Comparison of ENCODE assay signal across 22 mouse cellular contexts in the genomic region with DNA sequence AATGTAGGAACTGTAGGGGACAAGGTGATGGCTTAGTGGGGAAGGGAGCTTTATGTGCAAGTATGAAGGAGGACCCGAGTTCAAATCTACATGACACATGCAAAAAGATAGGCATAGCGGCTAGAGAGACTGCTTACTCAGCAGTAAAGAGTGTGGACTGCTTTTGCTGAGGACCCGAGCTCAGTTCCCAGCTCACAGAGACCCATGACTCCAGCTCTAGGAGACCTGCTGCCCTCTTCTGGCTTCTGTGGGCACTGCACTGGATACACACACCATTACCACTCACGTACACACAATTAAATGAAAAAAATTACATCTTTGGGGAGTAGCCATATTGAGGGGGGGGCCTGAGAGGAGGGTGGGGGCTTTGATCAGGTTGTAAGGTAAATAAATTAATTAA.
DNase-seq lines count a peak whose midpoint lies in the region; ATAC-seq and TF ChIP-seq lines count a peak whose summit lies in the region.
"Had no signal": no experiment of that assay in that cellular context is flagged by ENCODE, and none has a peak within 500 bp of the region (broad histone marks: within the 10 kb centered on the region; RNA-seq: fewer than 3 reads in every experiment).

No protein-coding gene starts in this region.

- WGBS in stomach, postnatal 0 days: 96% methylated on average over 4 of the region's 4 CpGs

- TF ChIP-seq CTCF in layer of hippocampus, adult 2 months (conservative IDR thresholded peaks at IDR 0.05): peak; percentile 54
- peak; percentile 10; the same call in 1 of the 2 replicates for TF ChIP-seq CTCF in testis, adult 2 months (IDR thresholded peaks at IDR 0.05; ENCODE audit: control insufficient read depth, insufficient read depth, insufficient replicate concordance, low read depth, low read length)
- TF ChIP-seq CTCF in stomach, postnatal 0 days (IDR thresholded peaks at IDR 0.05; ENCODE audit: low read depth): peak; percentile 21; the same call in 1 of the 2 replicates

- H3K4me2 ChIP-seq in stomach, postnatal 0 days (replicated peaks; ENCODE audit: low read depth): no peak overlapping the region
- H3K4me2 ChIP-seq: hindbrain, embryonic 13.5 days; midbrain, embryonic 12.5 days; neural tube, embryonic 12.5 days had no signal

- H3K9me3 ChIP-seq in ES-E14 (ENCODE audit: control insufficient read depth, insufficient read depth, low read depth, low read length): no peaks in the 10 kb centered on the region
- no peaks in the 10 kb centered on the region for H3K9me3 ChIP-seq in stomach, postnatal 0 days (ENCODE audit: control insufficient read depth, low read length)
- H3K9me3 ChIP-seq: embryonic facial prominence, embryonic 10.5 days; hindbrain, embryonic 13.5 days; midbrain, embryonic 12.5 days; neural tube, embryonic 12.5 days had no signal

- no peak for DNase-seq in layer of hippocampus, adult 2 months (ENCODE audit: low spot score in 2 of 2)
- no peak for DNase-seq in layer of hippocampus, adult 11-12 months (ENCODE audit: low spot score)
- no peak for DNase-seq in testis, postnatal 10 days (ENCODE audit: low spot score)
- peak; percentile 33 for DNase-seq in ES-E14 (ENCODE audit: low read depth, low spot score)
- DNase-seq in stomach, postnatal 0 days (ENCODE audit: low spot score): no peak
- DNase-seq in spleen, adult 18-20 months: no peak
- DNase-seq: adrenal gland, postnatal 10 days; cerebellum, adult 9-10 months; gastrocnemius, postnatal 25 days; heart, postnatal 36 days; kidney, postnatal 25 days; lung, adult 2 months; lung, postnatal 14 days; right cerebral cortex, postnatal 14 days; thymus, adult 18-20 months had no signal

- H3K27ac ChIP-seq in layer of hippocampus, adult 2 months: no peak overlapping the region
- H3K27ac ChIP-seq in testis, adult 2 months (ENCODE audit: control insufficient read depth, insufficient read depth, low read depth, low read length): no peak overlapping the region
- no peak overlapping the region for H3K27ac ChIP-seq in ES-E14 (ENCODE audit: insufficient read depth, low read depth, low read length, poor library complexity, severe bottlenecking)
- H3K27ac ChIP-seq in stomach, postnatal 0 days (replicated peaks): no peak overlapping the region
- H3K27ac ChIP-seq: embryonic facial prominence, embryonic 10.5 days; hindbrain, embryonic 13.5 days; midbrain, embryonic 12.5 days; neural tube, embryonic 12.5 days had no signal

- no peak for TF ChIP-seq POLR2A in testis, adult 2 months (IDR thresholded peaks at IDR 0.05; ENCODE audit: control insufficient read depth, low read depth, low read length)

- H3K9ac ChIP-seq in ES-E14 (ENCODE audit: insufficient read depth, low read depth, low read length, poor library complexity, severe bottlenecking): no peak overlapping the region
- no peak overlapping the region for H3K9ac ChIP-seq in stomach, postnatal 0 days (ENCODE audit: low read length)
- H3K9ac ChIP-seq: hindbrain, embryonic 13.5 days; midbrain, embryonic 12.5 days; neural tube, embryonic 12.5 days had no signal

- H3K27me3 ChIP-seq in testis, adult 2 months (ENCODE audit: control insufficient read depth, insufficient read depth, low read length): no peaks in the 10 kb centered on the region
- no peaks in the 10 kb centered on the region for H3K27me3 ChIP-seq in stomach, postnatal 0 days (ENCODE audit: control insufficient read depth, insufficient read depth, low read length)
- H3K27me3 ChIP-seq: hindbrain, embryonic 13.5 days; midbrain, embryonic 12.5 days; neural tube, embryonic 12.5 days had no signal

- no peaks in the 10 kb centered on the region for H3K4me1 ChIP-seq in testis, adult 2 months (ENCODE audit: control insufficient read depth, insufficient read depth, low read length)
- no peaks in the 10 kb centered on the region for H3K4me1 ChIP-seq in ES-E14 (ENCODE audit: control insufficient read depth in 2 of 2, insufficient read depth in 2 of 2, low read length in 2 of 2, poor library complexity in 1 of 2)
- no peaks in the 10 kb centered on the region for H3K4me1 ChIP-seq in stomach, postnatal 0 days (replicated peaks; ENCODE audit: control insufficient read depth, insufficient read depth)
- H3K4me1 ChIP-seq: embryonic facial prominence, embryonic 10.5 days; hindbrain, embryonic 13.5 days; midbrain, embryonic 12.5 days; neural tube, embryonic 12.5 days had no signal

- H3K4me3 ChIP-seq in layer of hippocampus, adult 2 months: no peak overlapping the region
- H3K4me3 ChIP-seq in testis, adult 2 months (ENCODE audit: control insufficient read depth, low read depth, low read length): no peak overlapping the region
- no peak overlapping the region for H3K4me3 ChIP-seq in ES-E14 (ENCODE audit: insufficient read depth in 1 of 2, low read depth in 1 of 2, low read length in 2 of 2, poor library complexity in 1 of 2, severe bottlenecking in 1 of 2)
- no peak overlapping the region for H3K4me3 ChIP-seq in stomach, postnatal 0 days (ENCODE audit: low read depth, low read length)
- H3K4me3 ChIP-seq: embryonic facial prominence, embryonic 10.5 days; hindbrain, embryonic 13.5 days; midbrain, embryonic 12.5 days; neural tube, embryonic 12.5 days had no signal

- no peak for ATAC-seq in stomach, postnatal 0 days (ENCODE audit: low FRiP score, low TSS enrichment)
- ATAC-seq: forebrain, embryonic 16.5 days had no signal

- H3K36me3 ChIP-seq in testis, adult 2 months (ENCODE audit: control insufficient read depth, insufficient read depth, low read length): no peaks in the 10 kb centered on the region
- no peaks in the 10 kb centered on the region for H3K36me3 ChIP-seq in ES-E14 (ENCODE audit: control insufficient read depth, insufficient read depth, low read length, poor library complexity, severe bottlenecking)
- H3K36me3 ChIP-seq in stomach, postnatal 0 days (ENCODE audit: control insufficient read depth, insufficient read depth, low read length): no peaks in the 10 kb centered on the region
- H3K36me3 ChIP-seq: embryonic facial prominence, embryonic 10.5 days; G1E; hindbrain, embryonic 13.5 days; midbrain, embryonic 12.5 days; neural tube, embryonic 12.5 days had no signal

- in situ Hi-C loops in ES-E14 (cut with MboI; ENCODE audit: low sequenced_read_pairs in 2 of 2, unreplicated experiment in 2 of 2): no loop called here

- no peak for TF ChIP-seq EP300 in stomach, postnatal 0 days (optimal IDR thresholded peaks at IDR 0.05)

TF ChIP-seq in ES-E14, 5 proteins besides CTCF, POLR2A, EP300 and RAD21:
- TF ChIP-seq CHD2 (IDR thresholded peaks at IDR 0.05; ENCODE audit: low read depth, low read length) (no peak), HCFC1 (IDR thresholded peaks at IDR 0.05; ENCODE audit: borderline replicate concordance, insufficient read depth, low read length) (no peak), MAFK (IDR thresholded peaks at IDR 0.05; ENCODE audit: insufficient read depth, low read depth, low read length) (peak; percentile 91)
